Mouse (Mus musculus): ENCODE measurements around the gene Zcchc17. TPM values are rescaled to one million over a fixed set of nuclear protein-coding genes. Genes with fewer than 3 reads are reported as not detected.

The Zcchc17 gene
- polyA plus RNA-seq, 1 experiment = 34.5 TPM

DNA sequence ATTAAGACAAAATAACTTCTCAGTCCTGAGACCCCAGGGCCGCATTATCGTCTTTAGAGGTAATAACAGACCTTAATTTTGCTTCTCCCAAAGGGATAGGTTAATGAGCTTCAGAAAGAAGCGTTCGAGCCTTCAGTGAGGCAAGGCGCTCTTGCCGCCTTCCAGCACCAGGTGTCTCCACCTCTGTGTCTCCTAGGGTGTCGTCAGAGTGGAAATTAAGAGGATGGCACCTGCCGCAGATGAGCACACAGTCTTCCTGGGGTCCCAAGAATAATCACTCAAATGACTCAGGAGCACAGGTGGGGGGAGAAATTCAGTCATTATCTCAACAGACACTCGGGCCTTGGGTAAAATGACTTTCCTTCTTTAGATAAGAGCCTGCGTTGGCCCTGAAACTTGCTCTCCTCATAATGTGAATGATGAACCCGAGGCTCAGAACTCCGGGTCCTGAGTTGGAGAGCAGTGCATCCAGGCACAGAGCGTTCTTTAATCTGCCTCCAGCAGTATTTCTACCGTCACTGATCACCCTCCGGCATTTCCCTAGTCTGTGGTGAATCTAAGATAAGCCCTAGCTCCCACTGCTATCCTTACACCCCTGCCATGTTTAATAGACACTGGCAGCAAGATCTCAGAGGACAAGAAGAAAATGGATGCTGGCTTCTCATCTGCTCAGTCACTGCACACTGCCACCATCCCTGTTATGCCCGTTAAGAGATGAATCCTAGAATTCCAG, 8.9 kb downstream of the Zcchc17 start:
- Histone ChIP-seq H3ac (ENCODE audit: control insufficient read depth, insufficient read length, low read depth) (no peak overlapping the region), H3K36me3 (ENCODE audit: control insufficient read depth, insufficient read depth) (peaks cover 60% of the 10 kb centered on the region), H3K27me3 (ENCODE audit: control insufficient read depth, insufficient read depth, insufficient read length) (no peaks in the 10 kb centered on the region), H3K79me2 (ENCODE audit: control insufficient read depth, insufficient read depth) (peaks cover 10% of the 10 kb centered on the region), H3K4me3 (ENCODE audit: insufficient read depth, poor library complexity, severe bottlenecking) (no peak overlapping the region), H3K79me3 (ENCODE audit: low read depth) (no peaks in the 10 kb centered on the region)
- TF ChIP-seq MYOG (IDR thresholded peaks at IDR 0.05; ENCODE audit: control insufficient read depth, extremely low read depth, insufficient read length) (no peak), CEBPB (IDR thresholded peaks at IDR 0.05; ENCODE audit: low read depth) (no peak), MYOD1 (IDR thresholded peaks at IDR 0.05; ENCODE audit: control insufficient read depth, insufficient read length, low read depth) (no peak), FOSL1 (IDR thresholded peaks at IDR 0.05; ENCODE audit: insufficient read depth, low read length, poor library complexity, severe bottlenecking) (no peak), USF1 (IDR thresholded peaks at IDR 0.05; ENCODE audit: low read depth) (no peak), MAX (IDR thresholded peaks at IDR 0.05) (no peak), CTCF (IDR thresholded peaks at IDR 0.05; ENCODE audit: control insufficient read depth, insufficient read depth, insufficient read length) (no peak)

GRCm38 (mm10) chr4:130349666-130350065, 10.1 kb downstream of the Zcchc17 start:
- TF ChIP-seq MYOD1 (IDR thresholded peaks at IDR 0.05; ENCODE audit: control insufficient read depth, insufficient read length, low read depth) (no peak), MAX (IDR thresholded peaks at IDR 0.05) (no peak), FOSL1 (IDR thresholded peaks at IDR 0.05; ENCODE audit: insufficient read depth, low read length, poor library complexity, severe bottlenecking) (no peak), MYOG (IDR thresholded peaks at IDR 0.05; ENCODE audit: control insufficient read depth, extremely low read depth, insufficient read length) (no peak), CTCF (IDR thresholded peaks at IDR 0.05; ENCODE audit: control insufficient read depth, insufficient read depth, insufficient read length) (no peak), USF1 (IDR thresholded peaks at IDR 0.05; ENCODE audit: low read depth) (no peak), CEBPB (IDR thresholded peaks at IDR 0.05; ENCODE audit: low read depth) (no peak)
- peaks cover 60% of the 10 kb centered on the region for H3K36me3 ChIP-seq (ENCODE audit: control insufficient read depth, insufficient read depth)
- H3K27me3 ChIP-seq (ENCODE audit: control insufficient read depth, insufficient read depth, insufficient read length) = no peaks in the 10 kb centered on the region
- H3K79me2 ChIP-seq (ENCODE audit: control insufficient read depth, insufficient read depth) = peaks cover under 1% of the 10 kb centered on the region
- H3K4me3 ChIP-seq (ENCODE audit: insufficient read depth, poor library complexity, severe bottlenecking) = no peak overlapping the region
- H3ac ChIP-seq (ENCODE audit: control insufficient read depth, insufficient read length, low read depth) = no peak overlapping the region
- no peaks in the 10 kb centered on the region for H3K79me3 ChIP-seq (ENCODE audit: low read depth)

DNA sequence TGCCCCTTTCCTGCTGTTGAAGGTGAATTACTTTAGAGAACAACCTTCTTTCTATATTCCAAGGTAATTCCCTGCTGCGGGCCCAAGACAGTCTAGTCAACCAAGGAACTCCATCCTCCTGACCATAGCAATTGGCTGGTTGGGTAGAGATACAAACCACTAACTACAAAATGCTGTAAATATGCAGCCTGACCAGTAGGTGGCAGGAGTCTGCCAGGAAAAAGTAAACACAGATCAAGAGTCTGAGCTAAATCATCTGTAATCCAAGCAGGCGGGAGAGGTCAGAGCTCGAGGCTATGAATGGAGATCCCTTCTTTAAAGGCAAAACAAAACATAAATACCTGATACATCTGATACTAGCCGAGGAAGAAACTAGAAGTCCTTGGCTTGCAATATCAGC, 18.1 kb downstream of the Zcchc17 start:
- no peak overlapping the region for H3ac ChIP-seq (ENCODE audit: control insufficient read depth, insufficient read length, low read depth)
- peaks cover 14% of the 10 kb centered on the region for H3K36me3 ChIP-seq (ENCODE audit: control insufficient read depth, insufficient read depth)
- H3K79me2 ChIP-seq (ENCODE audit: control insufficient read depth, insufficient read depth) = no peaks in the 10 kb centered on the region
- H3K27me3 ChIP-seq (ENCODE audit: control insufficient read depth, insufficient read depth, insufficient read length) = no peaks in the 10 kb centered on the region
- H3K4me3 ChIP-seq (ENCODE audit: insufficient read depth, poor library complexity, severe bottlenecking) = no peak overlapping the region
- TF ChIP-seq CEBPB (IDR thresholded peaks at IDR 0.05; ENCODE audit: low read depth) = no peak
- TF ChIP-seq CTCF (IDR thresholded peaks at IDR 0.05; ENCODE audit: control insufficient read depth, insufficient read depth, insufficient read length) = peak; percentile 38
- H3K79me3 ChIP-seq (ENCODE audit: low read depth) = no peaks in the 10 kb centered on the region

DNA sequence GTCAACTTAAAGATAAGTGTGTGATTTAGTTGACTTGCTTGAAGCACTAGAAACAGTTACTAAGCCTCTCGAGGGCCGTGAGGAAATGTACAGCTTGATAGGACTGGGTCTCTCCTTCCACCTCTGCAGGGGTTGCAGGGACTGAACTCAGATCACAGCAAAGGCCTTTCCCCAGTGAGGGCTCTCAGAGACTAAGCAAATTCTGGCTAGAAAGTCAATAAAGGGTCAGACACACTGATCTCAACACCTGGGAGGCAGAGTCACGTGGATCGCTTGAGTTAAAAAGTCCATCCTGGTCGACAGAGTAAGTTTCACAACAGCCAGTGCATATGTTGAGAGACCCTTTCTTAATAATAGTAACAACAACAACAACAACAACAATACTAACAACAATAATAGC, 23.9 kb downstream of the Zcchc17 start:
- TF ChIP-seq CEBPB (IDR thresholded peaks at IDR 0.05; ENCODE audit: low read depth) (no peak), CTCF (IDR thresholded peaks at IDR 0.05; ENCODE audit: control insufficient read depth, insufficient read depth, insufficient read length) (no peak), MAX (IDR thresholded peaks at IDR 0.05) (no peak), MYOG (IDR thresholded peaks at IDR 0.05; ENCODE audit: control insufficient read depth, extremely low read depth, insufficient read length) (no peak), USF1 (IDR thresholded peaks at IDR 0.05; ENCODE audit: low read depth) (no peak), MYOD1 (IDR thresholded peaks at IDR 0.05; ENCODE audit: control insufficient read depth, insufficient read length, low read depth) (no peak), FOSL1 (IDR thresholded peaks at IDR 0.05; ENCODE audit: insufficient read depth, low read length, poor library complexity, severe bottlenecking) (no peak)
- H3K79me2 ChIP-seq (ENCODE audit: control insufficient read depth, insufficient read depth) = no peaks in the 10 kb centered on the region
- no peaks in the 10 kb centered on the region for H3K27me3 ChIP-seq (ENCODE audit: control insufficient read depth, insufficient read depth, insufficient read length)
- H3K79me3 ChIP-seq (ENCODE audit: low read depth) = no peaks in the 10 kb centered on the region
- no peak overlapping the region for H3K4me3 ChIP-seq (ENCODE audit: insufficient read depth, poor library complexity, severe bottlenecking)
- H3ac ChIP-seq (ENCODE audit: control insufficient read depth, insufficient read length, low read depth) = no peak overlapping the region
- H3K36me3 ChIP-seq (ENCODE audit: control insufficient read depth, insufficient read depth) = peaks cover 25% of the 10 kb centered on the region

- TF ChIP-seq MYOD1 (IDR thresholded peaks at IDR 0.05; ENCODE audit: control insufficient read depth, insufficient read length, low read depth) (no peak), MAX (IDR thresholded peaks at IDR 0.05) (no peak), FOSL1 (IDR thresholded peaks at IDR 0.05; ENCODE audit: insufficient read depth, low read length, poor library complexity, severe bottlenecking) (no peak)
- Histone ChIP-seq H3K4me3 (ENCODE audit: insufficient read depth, poor library complexity, severe bottlenecking) (no peak overlapping the region), H3K79me3 (ENCODE audit: low read depth) (no peaks in the 10 kb centered on the region), H3ac (ENCODE audit: control insufficient read depth, insufficient read length, low read depth) (no peak overlapping the region), H3K79me2 (ENCODE audit: control insufficient read depth, insufficient read depth) (no peaks in the 10 kb centered on the region), H3K27me3 (ENCODE audit: control insufficient read depth, insufficient read depth, insufficient read length) (no peaks in the 10 kb centered on the region), H3K36me3 (ENCODE audit: control insufficient read depth, insufficient read depth) (peaks cover 34% of the 10 kb centered on the region)
Observed at GRCm38 (mm10) chr4:130327366-130327765, 32.4 kb downstream of the Zcchc17 start.

- H3ac ChIP-seq (ENCODE audit: control insufficient read depth, insufficient read length, low read depth) = no peak overlapping the region
- no peak overlapping the region for H3K4me3 ChIP-seq (ENCODE audit: insufficient read depth, poor library complexity, severe bottlenecking)
- no peak for TF ChIP-seq MAX (IDR thresholded peaks at IDR 0.05)
- TF ChIP-seq MYOG (IDR thresholded peaks at IDR 0.05; ENCODE audit: control insufficient read depth, extremely low read depth, insufficient read length) = no peak
- no peak for TF ChIP-seq CTCF (IDR thresholded peaks at IDR 0.05; ENCODE audit: control insufficient read depth, insufficient read depth, insufficient read length)
- TF ChIP-seq FOSL1 (IDR thresholded peaks at IDR 0.05; ENCODE audit: insufficient read depth, low read length, poor library complexity, severe bottlenecking) = no peak
- no peak for TF ChIP-seq USF1 (IDR thresholded peaks at IDR 0.05; ENCODE audit: low read depth)
- no peak for TF ChIP-seq MYOD1 (IDR thresholded peaks at IDR 0.05; ENCODE audit: control insufficient read depth, insufficient read length, low read depth)
- TF ChIP-seq CEBPB (IDR thresholded peaks at IDR 0.05; ENCODE audit: low read depth) = no peak
- no peaks in the 10 kb centered on the region for H3K79me2 ChIP-seq (ENCODE audit: control insufficient read depth, insufficient read depth)
- peaks cover 29% of the 10 kb centered on the region for H3K36me3 ChIP-seq (ENCODE audit: control insufficient read depth, insufficient read depth)
- no peaks in the 10 kb centered on the region for H3K79me3 ChIP-seq (ENCODE audit: low read depth)
- H3K27me3 ChIP-seq (ENCODE audit: control insufficient read depth, insufficient read depth, insufficient read length) = no peaks in the 10 kb centered on the region
Observed at GRCm38 (mm10) chr4:130325446-130325845, 34.3 kb downstream of the Zcchc17 start.

All from C2C12 (cell line).